Mouse (Mus musculus): ENCODE data around the gene Hpf1.

Hpf1 gene

DNA sequence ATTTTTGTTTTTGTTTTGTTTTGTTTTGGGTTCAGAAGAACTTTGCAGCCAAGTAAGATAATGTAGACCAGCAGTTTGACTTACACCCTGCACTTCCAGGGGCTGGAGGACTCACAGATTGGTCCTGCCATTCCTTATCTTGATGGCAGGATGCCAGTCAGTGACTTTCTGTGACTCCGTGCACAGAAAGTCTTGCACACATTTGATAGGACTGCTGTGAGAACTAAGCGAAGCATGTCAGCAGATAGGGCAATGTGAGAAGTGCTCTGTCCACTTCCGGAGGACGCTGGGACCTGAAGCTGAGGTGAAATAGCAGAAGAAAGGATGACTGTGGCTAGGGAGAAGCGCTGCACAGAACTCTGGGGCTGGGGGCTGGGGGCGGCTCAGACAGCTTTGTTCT is 5.7 kb downstream of the Hpf1 start:
- peak; percentile 30 for DNase-seq (ENCODE audit: low spot score)

DNA sequence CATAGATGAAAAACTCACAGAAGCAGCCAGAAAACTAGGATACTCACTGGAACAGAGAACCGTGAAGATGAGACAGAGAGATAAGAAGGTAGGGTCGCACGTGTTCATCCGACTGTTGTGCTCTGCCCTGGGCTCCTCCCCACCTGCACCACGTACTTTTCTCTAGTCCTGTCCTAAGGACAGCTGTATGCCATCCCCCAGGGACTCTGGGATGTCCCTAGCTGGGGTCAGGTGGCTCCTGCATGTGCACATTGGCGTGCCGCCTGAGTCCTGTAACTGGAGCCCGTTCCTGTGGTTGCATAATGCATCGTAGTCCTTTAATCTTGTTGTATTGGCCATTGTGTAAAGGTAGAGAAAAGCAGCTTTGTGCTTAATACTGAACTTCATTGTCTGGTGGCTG is 9.9 kb downstream of the Hpf1 start:
- no peak for DNase-seq (ENCODE audit: low spot score)

GRCm38 (mm10) chr8:60912081-60912480 is 21.9 kb downstream of the Hpf1 start:
- DNase-seq (ENCODE audit: low spot score), result no peak

- DNase-seq (ENCODE audit: low spot score), result no peak
These were observed 22.3 kb downstream of the Hpf1 start for GRCm38 (mm10) chr8:60912554-60912953.

GRCm38 (mm10) chr8:60919069-60919468 is 28.9 kb downstream of the Hpf1 start:
- no peak for DNase-seq (ENCODE audit: low spot score)

GRCm38 (mm10) chr8:60920176-60920575 is 30.0 kb downstream of the Hpf1 start:
- DNase-seq (ENCODE audit: low spot score), result no peak

DNA sequence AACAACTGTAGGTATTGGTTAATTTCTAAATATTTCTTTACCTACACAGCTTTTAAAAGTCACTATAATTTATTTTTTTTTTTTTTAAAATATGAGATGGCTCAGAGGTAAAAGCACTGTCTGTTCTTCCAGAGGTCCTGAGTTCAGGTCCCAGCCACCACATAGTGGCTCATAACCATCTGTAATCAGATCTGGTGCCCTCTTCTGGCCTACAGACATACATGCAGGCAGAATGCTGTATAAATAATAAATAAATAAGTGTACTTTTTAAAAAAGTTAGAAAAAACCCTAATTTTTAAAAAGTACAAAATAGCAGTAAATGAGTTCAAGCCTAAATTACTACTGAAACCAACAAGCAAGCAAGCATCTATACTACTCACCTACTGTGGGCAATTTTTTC is 43.4 kb downstream of the Hpf1 start:
- DNase-seq (ENCODE audit: low spot score), result no peak

- no peak for DNase-seq (ENCODE audit: low spot score)
These were observed 48.7 kb downstream of the Hpf1 start for GRCm38 (mm10) chr8:60938717-60939424.

DNA sequence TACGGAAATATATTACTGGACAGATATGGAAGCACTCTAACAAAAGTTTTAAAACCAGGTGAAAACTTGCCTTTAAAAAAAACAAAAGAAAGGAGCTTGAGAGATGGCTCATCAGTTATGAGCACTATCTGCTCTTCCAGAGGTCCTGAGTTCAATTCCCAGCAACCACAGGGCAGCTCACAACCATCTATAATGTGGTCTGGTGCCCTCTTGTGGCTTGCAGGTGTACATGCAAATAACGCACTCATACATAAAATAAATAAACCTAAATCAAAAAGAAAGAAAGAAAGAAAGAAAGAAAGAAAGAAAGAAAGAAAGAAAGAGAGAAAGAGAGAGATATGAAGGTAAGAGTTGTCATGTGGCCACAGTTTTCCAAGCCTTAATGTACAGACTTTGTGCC is 52.6 kb downstream of the Hpf1 start:
- DNase-seq (ENCODE audit: low spot score), result no peak

- no peak for DNase-seq (ENCODE audit: low spot score)
These were observed 57.3 kb downstream of the Hpf1 start for GRCm38 (mm10) chr8:60947503-60947902.

DNA sequence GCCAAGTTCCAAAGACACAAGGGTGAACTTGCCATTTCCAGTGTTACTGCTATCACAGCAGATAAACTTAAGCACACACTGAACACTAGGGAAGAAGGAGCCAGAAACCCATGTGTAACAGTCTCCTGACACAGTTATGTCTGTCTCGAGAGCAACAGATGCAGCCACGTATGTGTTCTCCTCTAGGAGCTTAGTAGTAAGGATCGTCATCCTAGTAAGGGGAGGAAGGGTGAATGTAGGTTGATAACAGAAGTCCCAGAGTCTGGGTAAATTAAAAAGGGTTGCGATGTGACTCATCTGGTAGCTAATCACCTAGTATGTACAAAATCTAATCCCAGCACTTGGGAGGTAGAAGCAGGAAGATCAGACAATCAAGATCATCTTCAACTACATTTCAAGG is 59.6 kb downstream of the Hpf1 start:
- no peak for DNase-seq (ENCODE audit: low spot score)

- no peak for DNase-seq (ENCODE audit: low spot score)
These were observed 61.1 kb downstream of the Hpf1 start for GRCm38 (mm10) chr8:60951271-60951670.

GRCm38 (mm10) chr8:60951757-60952156 is 61.5 kb downstream of the Hpf1 start:
- DNase-seq (ENCODE audit: low spot score), result no peak

DNA sequence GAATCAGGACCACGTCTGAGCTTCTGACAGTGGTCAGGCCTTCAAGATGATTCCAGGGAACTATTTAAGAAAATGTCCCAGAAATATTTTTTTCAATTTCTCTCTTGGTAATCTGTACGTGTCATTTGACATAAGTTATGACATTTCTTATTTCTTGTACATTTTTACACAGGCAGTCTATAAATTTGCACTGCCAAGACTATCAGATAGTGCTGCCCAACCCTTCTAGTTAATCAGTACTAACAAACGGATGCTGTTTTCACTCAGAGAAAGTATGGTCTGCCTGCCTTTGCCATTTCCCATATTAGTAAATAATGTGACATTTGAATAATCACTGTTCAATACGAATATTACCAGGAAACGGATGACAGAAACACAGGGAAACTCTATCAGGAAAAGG is 62.6 kb downstream of the Hpf1 start:
- no peak for DNase-seq (ENCODE audit: low spot score)

GRCm38 (mm10) chr8:60954281-60955014 is 64.2 kb downstream of the Hpf1 start:
- DNase-seq (ENCODE audit: low spot score), result peak; percentile 66

DNA sequence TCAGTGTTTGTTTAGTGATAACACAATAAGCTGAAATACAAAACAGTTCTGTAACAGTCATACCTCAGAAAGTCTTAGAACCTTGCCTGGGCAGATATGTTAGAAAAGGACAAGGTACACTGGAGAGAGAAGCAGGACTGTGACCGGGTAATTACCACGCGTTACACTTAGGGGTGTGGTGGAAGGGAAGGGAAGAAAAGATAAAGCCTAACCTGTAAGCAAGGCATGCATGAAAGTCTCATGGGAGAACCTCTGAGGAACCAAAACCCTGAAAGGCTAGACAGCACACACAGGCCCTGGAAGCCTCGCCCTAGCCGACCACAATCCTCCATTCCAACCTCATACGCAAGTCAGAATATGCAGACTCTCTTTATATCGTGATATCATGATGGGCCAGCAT is 66.6 kb downstream of the Hpf1 start:
- DNase-seq (ENCODE audit: low spot score), result peak; percentile 49

Measured in spleen, adult 12 weeks (tissue).